Mouse (Mus musculus): ENCODE measurements at regions not wholly inside any gene's neighbourhood (a gene's known extent, or its start where the extent isn't known, plus 50 kb on each side); places are given as distances from the start of the nearest gene placed in this dataset.

- peak; percentile 12 for DNase-seq
Measured at GRCm38 (mm10) chr8:91872278-91873115, 70.6 kb upstream of the Irx3 start.

GRCm38 (mm10) chr8:91867069-91867468 is 65.2 kb upstream of the Irx3 start:
- no peak for DNase-seq

GRCm38 (mm10) chr8:91866076-91866475 is 64.2 kb upstream of the Irx3 start:
- no peak for DNase-seq

GRCm38 (mm10) chr8:91865361-91865760 is 63.5 kb upstream of the Irx3 start:
- no peak for DNase-seq

- no peak for DNase-seq
Measured at GRCm38 (mm10) chr8:91863505-91863904, 61.6 kb upstream of the Irx3 start.

- DNase-seq = no peak
Measured at GRCm38 (mm10) chr8:91855881-91856280, 54.0 kb upstream of the Irx3 start.

- DNase-seq = no peak
Measured at GRCm38 (mm10) chr8:91854369-91854768, 52.5 kb upstream of the Irx3 start.

GRCm38 (mm10) chr8:91853803-91854202 is 51.9 kb upstream of the Irx3 start:
- DNase-seq = no peak

- no peak for DNase-seq
Measured at GRCm38 (mm10) chr8:91853336-91853735, 51.5 kb upstream of the Irx3 start.

Measured in thymus, postnatal 14 days (tissue).